10 mouse cellular contexts compared by ENCODE assay signal in the genomic region with DNA sequence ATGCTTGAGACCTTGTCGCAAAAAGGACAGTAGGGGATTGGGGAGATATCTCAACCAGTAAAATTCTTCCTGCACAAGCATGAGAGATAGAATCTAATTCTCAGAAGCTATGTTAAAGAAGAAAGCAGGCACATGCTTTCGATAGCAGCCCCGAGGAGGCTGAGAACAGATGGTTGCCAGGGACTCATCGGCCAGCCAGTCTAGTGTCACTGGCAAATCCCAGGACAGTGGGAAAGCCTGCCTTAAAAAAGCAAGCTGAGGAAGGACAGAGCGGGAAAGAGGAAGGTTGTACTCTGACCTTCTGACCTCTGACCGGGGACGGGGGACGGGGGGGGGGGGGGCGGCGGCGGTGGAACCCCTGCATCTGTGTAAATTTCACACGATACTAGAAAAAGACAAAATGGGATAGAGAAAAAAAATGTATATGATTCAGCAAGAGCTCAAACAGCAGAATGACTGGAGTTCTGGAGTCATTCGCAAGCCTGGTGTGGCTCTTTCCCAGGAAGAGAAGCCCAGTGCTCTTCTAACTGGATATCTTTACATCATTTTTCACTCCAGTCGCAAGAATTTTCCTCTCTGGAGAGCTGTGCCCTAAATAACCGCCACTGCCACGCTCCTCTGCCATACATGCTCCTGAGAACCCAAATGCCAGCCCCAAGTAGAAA. TPM values are rescaled to one million over a fixed set of nuclear protein-coding genes. Genes with fewer than 3 reads are reported as not detected.
DNase-seq lines count a peak whose midpoint lies in the region; ATAC-seq and TF ChIP-seq lines count a peak whose summit lies in the region.
"Had no signal": no experiment of that assay in that cellular context is flagged by ENCODE, and none has a peak within 500 bp of the region (broad histone marks: within the 10 kb centered on the region; RNA-seq: fewer than 3 reads in every experiment).

No protein-coding gene starts in this region.

- no peak for DNase-seq in forebrain, embryonic 10.5 days (ENCODE audit: extremely low spot score, low spot score)
- no peak for DNase-seq in intestine, embryonic 14.5 days (ENCODE audit: low spot score)
- peak; percentile 26 for DNase-seq in right cerebral cortex, adult 18-20 months
- DNase-seq in right cerebral cortex, postnatal 4 days, result no peak
- DNase-seq in ovary, postnatal 14 days (ENCODE audit: low spot score), result no peak
- DNase-seq: adrenal gland, postnatal 25 days; lung, adult 2 months had no signal

- H3K9ac ChIP-seq in forebrain, embryonic 13.5 days, result no peak overlapping the region
- no peak overlapping the region for H3K9ac ChIP-seq in intestine, embryonic 14.5 days (ENCODE audit: low read length)
- H3K9ac ChIP-seq in intestine, postnatal 0 days (ENCODE audit: low read depth, low read length), result no peak overlapping the region

- no peak overlapping the region for H3K4me2 ChIP-seq in forebrain, embryonic 13.5 days
- 0 out of 2 replicates have a peak overlapping the region, but pooled peaks have one; percentile 8 for H3K4me2 ChIP-seq in intestine, embryonic 14.5 days (ENCODE audit: low read length)
- no peak overlapping the region for H3K4me2 ChIP-seq in intestine, postnatal 0 days (replicated peaks; ENCODE audit: low read depth)

- peaks cover 13% of the 10 kb centered on the region for H3K4me1 ChIP-seq in forebrain, embryonic 10.5 days
- H3K4me1 ChIP-seq in forebrain, embryonic 13.5 days, result peaks cover 4% of the 10 kb centered on the region; the same call in 1 of the 2 replicates
- H3K4me1 ChIP-seq in intestine, embryonic 14.5 days (replicated peaks; ENCODE audit: control insufficient read depth, insufficient read depth, low read length), result no peaks in the 10 kb centered on the region
- no peaks in the 10 kb centered on the region for H3K4me1 ChIP-seq in intestine, postnatal 0 days (replicated peaks; ENCODE audit: control insufficient read depth, insufficient read depth, low read length)

- no peaks in the 10 kb centered on the region for H3K36me3 ChIP-seq in forebrain, embryonic 10.5 days (replicated peaks)
- no peaks in the 10 kb centered on the region for H3K36me3 ChIP-seq in forebrain, embryonic 13.5 days (ENCODE audit: poor library complexity, severe bottlenecking)
- no peaks in the 10 kb centered on the region for H3K36me3 ChIP-seq in intestine, embryonic 14.5 days (ENCODE audit: control insufficient read depth, insufficient read depth, low read length)
- no peaks in the 10 kb centered on the region for H3K36me3 ChIP-seq in intestine, postnatal 0 days (ENCODE audit: control insufficient read depth, insufficient read depth)

- ATAC-seq in forebrain, embryonic 13.5 days, result no peak
- ATAC-seq in intestine, embryonic 14.5 days (replicated peaks; ENCODE audit: low FRiP score, low TSS enrichment, low read depth), result no peak
- ATAC-seq in intestine, postnatal 0 days, result no peak
- no peak for ATAC-seq in monocyte, adult 5-6 weeks (replicated peaks; ENCODE audit: insufficient number of reproducible peaks, low FRiP score, low TSS enrichment, poor library complexity, severe bottlenecking)

- peak overlapping the region; percentile 53; the same call in 1 of the 2 replicates for H3K27ac ChIP-seq in forebrain, embryonic 10.5 days
- no peak overlapping the region for H3K27ac ChIP-seq in forebrain, embryonic 13.5 days
- no peak overlapping the region for H3K27ac ChIP-seq in intestine, embryonic 14.5 days (ENCODE audit: low read depth)
- H3K27ac ChIP-seq in intestine, postnatal 0 days (ENCODE audit: low read depth, low read length), result no peak overlapping the region

- H3K9me3 ChIP-seq in forebrain, embryonic 10.5 days, result no peaks in the 10 kb centered on the region
- no peaks in the 10 kb centered on the region for H3K9me3 ChIP-seq in forebrain, embryonic 13.5 days (replicated peaks)
- no peaks in the 10 kb centered on the region for H3K9me3 ChIP-seq in intestine, embryonic 14.5 days (ENCODE audit: control insufficient read depth, low read length)
- no peaks in the 10 kb centered on the region for H3K9me3 ChIP-seq in intestine, postnatal 0 days (ENCODE audit: control insufficient read depth)

- H3K4me3 ChIP-seq in forebrain, embryonic 10.5 days, result no peak overlapping the region
- no peak overlapping the region for H3K4me3 ChIP-seq in forebrain, embryonic 13.5 days
- H3K4me3 ChIP-seq in intestine, embryonic 14.5 days (ENCODE audit: low read depth, low read length), result no peak overlapping the region
- H3K4me3 ChIP-seq in intestine, postnatal 0 days (ENCODE audit: low read depth, low read length), result no peak overlapping the region

- WGBS in forebrain, embryonic 10.5 days, result 72% methylated on average over 15 of the region's 16 CpGs
- 68% methylated on average over 16 of the region's 16 CpGs for WGBS in forebrain, embryonic 13.5 days
- WGBS in intestine, embryonic 14.5 days, result 44% methylated on average over 16 of the region's 16 CpGs
- 48% methylated on average over 16 of the region's 16 CpGs for WGBS in intestine, postnatal 0 days

- TF ChIP-seq CTCF in intestine, postnatal 0 days (IDR thresholded peaks at IDR 0.05; ENCODE audit: low read depth), result no peak

- H3K27me3 ChIP-seq in forebrain, embryonic 10.5 days (ENCODE audit: poor library complexity, severe bottlenecking), result peaks cover 24% of the 10 kb centered on the region
- H3K27me3 ChIP-seq in forebrain, embryonic 13.5 days, result no peaks in the 10 kb centered on the region
- no peaks in the 10 kb centered on the region for H3K27me3 ChIP-seq in intestine, embryonic 14.5 days (replicated peaks; ENCODE audit: control insufficient read depth, insufficient read depth, low read length)
- no peaks in the 10 kb centered on the region for H3K27me3 ChIP-seq in intestine, postnatal 0 days (replicated peaks; ENCODE audit: control insufficient read depth, insufficient read depth, low read length)

RNA-seq across cellular contexts. Expression of a gene that starts 46.9 kb away (rescaled TPM):
- 76.9 and 82.3 TPM in 2 replicates for polyA plus RNA-seq in forebrain, embryonic 10.5 days (2016; fragmentation: Nextera tagmentation; extraction: Ambion mirVana)
- 76.6 and 76.7 TPM in 2 replicates for polyA plus RNA-seq in forebrain, embryonic 13.5 days (2015; fragmentation: Nextera tagmentation; extraction: Ambion mirVana)
- 71.3 and 72.7 TPM in 2 replicates for polyA plus RNA-seq in intestine, embryonic 14.5 days (2014; fragmentation: Nextera tagmentation; extraction: Ambion mirVana)
- 105 and 107 TPM in 2 replicates for polyA plus RNA-seq in intestine, postnatal 0 days (2015; fragmentation: Nextera tagmentation; extraction: Ambion mirVana)
- total RNA-seq in monocyte, adult 5-6 weeks (2017), result 60.2 to 71.0 TPM (median 66.3 TPM) in 3 replicates
